Mouse (Mus musculus) erythroblast, embryonic 14.5 days (primary cell): Measurements from ENCODE around the gene Cd47. TPM values are rescaled to one million over a fixed set of nuclear protein-coding genes. Genes with fewer than 3 reads are reported as not detected.
"Not testable (repeated sequence)": the region's sequence is repeated elsewhere in the genome, so short reads cannot be mapped to it uniquely, and the experiment has no call there.

Experiments used
- H3K27me3 ChIP-seq: 2 replicates; pipeline ENCODE4 v1.6.1; 2012; ENCODE audit warnings: inconsistent platforms; ENCODE audit not compliant: control insufficient read depth
- H3K36me3 ChIP-seq: 2 replicates; pipeline ENCODE4 v1.6.1; 2012; ENCODE audit warnings: mild to moderate bottlenecking, inconsistent platforms; ENCODE audit not compliant: control insufficient read depth
- H3K4me1 ChIP-seq: 2 replicates; pipeline ENCODE4 v1.6.1; 2012; ENCODE audit warnings: inconsistent platforms; ENCODE audit not compliant: control insufficient read depth
- H3K4me3 ChIP-seq: replicated peaks from 2 replicates; pipeline ENCODE3; 2012; ENCODE audit warnings: moderate library complexity, mild to moderate bottlenecking, inconsistent platforms
- H3K9me3 ChIP-seq: 2 replicates; pipeline ENCODE4 v1.6.1; 2012; ENCODE audit warnings: low read length, inconsistent platforms, mixed read lengths; ENCODE audit not compliant: control insufficient read depth
- GATA1 ChIP-seq: IDR thresholded peaks from 2 replicates; pipeline ENCODE4 v1.6.1; 2012; ENCODE audit warnings: low read length, inconsistent platforms, mixed read lengths
- TAL1 ChIP-seq: IDR thresholded peaks from 3 replicates; pipeline ENCODE4 v1.6.1; 2012; ENCODE audit warnings: low read length, inconsistent platforms, mixed read lengths
- polyA plus RNA-seq: library from polyadenylated mRNA; stranded (reverse); fragments of >175 nt; gene quantifications from 2 replicates; pipeline ENCODE4 v1.2.3, GENCODE M21; 2012

Gene Cd47
- polyA plus RNA-seq, 1 experiment: 22.4 TPM

- Histone ChIP-seq H3K36me3 (no peaks in the 10 kb centered on the region), H3K4me1 (peaks cover 50% of the 10 kb centered on the region), H3K4me3 (no peak overlapping the region), H3K9me3 (no peaks in the 10 kb centered on the region), H3K27me3 (no peaks in the 10 kb centered on the region)
- TF ChIP-seq TAL1 (no peak), GATA1 (no peak)
Observed at GRCm38 (mm10) chr16:49812821-49813616, 12.7 kb downstream of the Cd47 start.

- peaks cover 55% of the 10 kb centered on the region for H3K4me1 ChIP-seq
- H3K9me3 ChIP-seq: no peaks in the 10 kb centered on the region
- no peak for TF ChIP-seq GATA1
- no peak for TF ChIP-seq TAL1
- H3K4me3 ChIP-seq: no peak overlapping the region
- H3K27me3 ChIP-seq: no peaks in the 10 kb centered on the region
- H3K36me3 ChIP-seq: no peaks in the 10 kb centered on the region
Observed at GRCm38 (mm10) chr16:49814419-49814818, 14.1 kb downstream of the Cd47 start.

- H3K4me3 ChIP-seq: no peak overlapping the region
- TF ChIP-seq GATA1: no peak
- no peak for TF ChIP-seq TAL1
Observed at GRCm38 (mm10) chr16:49816889-49817288, 16.6 kb downstream of the Cd47 start.

GRCm38 (mm10) chr16:49818146-49818545 lies 17.8 kb downstream of the Cd47 start:
- Histone ChIP-seq H3K36me3 (no peaks in the 10 kb centered on the region), H3K4me1 (peaks cover 62% of the 10 kb centered on the region), H3K9me3 (no peaks in the 10 kb centered on the region), H3K27me3 (no peaks in the 10 kb centered on the region), H3K4me3 (no peak overlapping the region)
- TF ChIP-seq GATA1: no peak
- no peak for TF ChIP-seq TAL1

More at GRCm38 (mm10) chr16:49816889-49817288, 16.6 kb downstream of the Cd47 start:
- Histone ChIP-seq H3K4me1 (peaks cover 56% of the 10 kb centered on the region), H3K36me3 (no peaks in the 10 kb centered on the region), H3K27me3 (no peaks in the 10 kb centered on the region), H3K9me3 (no peaks in the 10 kb centered on the region)

GRCm38 (mm10) chr16:49818627-49819026 lies 18.3 kb downstream of the Cd47 start:
- H3K36me3 ChIP-seq: no peaks in the 10 kb centered on the region
- H3K9me3 ChIP-seq: no peaks in the 10 kb centered on the region
- H3K4me1 ChIP-seq: peaks cover 62% of the 10 kb centered on the region
- TF ChIP-seq GATA1 (no peak), TAL1 (no peak)
- H3K27me3 ChIP-seq: no peaks in the 10 kb centered on the region
- peak overlapping the region; percentile 43 for H3K4me3 ChIP-seq

GRCm38 (mm10) chr16:49819494-49819893 lies 19.2 kb downstream of the Cd47 start:
- Histone ChIP-seq H3K4me3 (no peak overlapping the region), H3K27me3 (no peaks in the 10 kb centered on the region), H3K4me1 (peaks cover 59% of the 10 kb centered on the region), H3K36me3 (no peaks in the 10 kb centered on the region), H3K9me3 (no peaks in the 10 kb centered on the region)
- TF ChIP-seq GATA1 (no peak), TAL1 (no peak)

GRCm38 (mm10) chr16:49830911-49831310 lies 30.6 kb downstream of the Cd47 start:
- H3K4me1 ChIP-seq: peaks cover 37% of the 10 kb centered on the region
- H3K9me3 ChIP-seq, H3K4me3 ChIP-seq, H3K36me3 ChIP-seq, H3K27me3 ChIP-seq: not testable (repeated sequence)

- Histone ChIP-seq H3K27me3 (no peaks in the 10 kb centered on the region), H3K4me3 (no peak overlapping the region), H3K9me3 (no peaks in the 10 kb centered on the region), H3K36me3 (no peaks in the 10 kb centered on the region), H3K4me1 (peaks cover 43% of the 10 kb centered on the region)
- no peak for TF ChIP-seq GATA1
- no peak for TF ChIP-seq TAL1
Observed at GRCm38 (mm10) chr16:49832339-49832738, 32.0 kb downstream of the Cd47 start.

- Histone ChIP-seq H3K4me1 (peaks cover 62% of the 10 kb centered on the region), H3K27me3 (no peaks in the 10 kb centered on the region), H3K4me3 (no peak overlapping the region), H3K36me3 (no peaks in the 10 kb centered on the region; the same call in 1 of the 2 replicates), H3K9me3 (no peaks in the 10 kb centered on the region)
- TF ChIP-seq TAL1 (no peak), GATA1 (no peak)
Observed at GRCm38 (mm10) chr16:49834130-49834693, 33.9 kb downstream of the Cd47 start.
